ENCODE assay signal across 8 mouse cellular contexts in the genomic region with DNA sequence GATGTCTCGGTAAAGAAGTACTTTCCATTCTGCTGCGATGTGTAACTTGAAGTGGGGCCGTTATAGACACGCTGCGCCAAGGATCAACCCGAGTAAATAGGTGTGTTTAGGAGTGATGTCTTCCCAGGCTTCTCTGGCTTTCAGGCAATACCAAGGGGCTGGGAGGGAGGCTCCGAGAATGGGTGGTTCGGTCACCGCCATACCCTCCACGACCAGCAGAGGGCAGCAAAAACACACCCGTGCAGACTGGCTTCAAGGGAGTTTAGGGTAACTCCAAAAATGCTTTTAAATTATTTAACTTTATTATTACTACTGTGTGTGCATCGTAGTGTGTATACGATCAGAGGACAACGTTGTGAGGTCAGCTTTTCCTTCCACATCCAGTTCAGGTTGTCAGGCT. TPM values are rescaled to one million over a fixed set of nuclear protein-coding genes. Genes with fewer than 3 reads are reported as not detected.
DNase-seq lines count a peak whose midpoint lies in the region; ATAC-seq lines count a peak whose summit lies in the region.

No protein-coding gene starts in this region.

- peak; percentile 86 for DNase-seq in liver
- DNase-seq in cerebellum, adult 9-11 months, result peak; percentile 68
- DNase-seq in frontal cortex, postnatal 36 days (ENCODE audit: low spot score in 2 of 2), result peak; percentile 91 to 92
- peak; percentile 87 for DNase-seq in kidney, adult 9 months
- peak; percentile 77 to 81 for DNase-seq in natural killer cell, adult 2 months (ENCODE audit: low spot score in 2 of 2)
- peak; percentile 88 to 97 for DNase-seq in spleen, postnatal 4 days (ENCODE audit: low spot score in 2 of 2)

- no peak overlapping the region for H3K27ac ChIP-seq in liver, embryonic 12.5 days
- no peak overlapping the region for H3K27ac ChIP-seq in limb, embryonic 13.5 days

- no peaks in the 10 kb centered on the region for H3K27me3 ChIP-seq in liver, embryonic 12.5 days (replicated peaks)
- H3K27me3 ChIP-seq in limb, embryonic 13.5 days, result no peaks in the 10 kb centered on the region

- peaks cover 34% of the 10 kb centered on the region for H3K4me1 ChIP-seq in liver, embryonic 12.5 days
- H3K4me1 ChIP-seq in limb, embryonic 13.5 days, result peaks cover 30% of the 10 kb centered on the region

- no peak overlapping the region for H3K9ac ChIP-seq in liver, embryonic 12.5 days
- no peak overlapping the region for H3K9ac ChIP-seq in limb, embryonic 13.5 days

- H3K36me3 ChIP-seq in liver, embryonic 12.5 days, result peaks cover 4% of the 10 kb centered on the region; the same call in 1 of the 2 replicates
- no peaks in the 10 kb centered on the region; the same call in 1 of the 2 replicates for H3K36me3 ChIP-seq in limb, embryonic 13.5 days

- no peak for ATAC-seq in liver, embryonic 12.5 days
- ATAC-seq in limb, embryonic 13.5 days (ENCODE audit: low FRiP score, low read depth), result peak; percentile 10; the same call in 1 of the 2 replicates

- no peak overlapping the region for H3K4me2 ChIP-seq in liver, embryonic 12.5 days
- H3K4me2 ChIP-seq in limb, embryonic 13.5 days (replicated peaks), result no peak overlapping the region; the same call in 1 of the 2 replicates

- H3K4me3 ChIP-seq in liver, embryonic 12.5 days, result no peak overlapping the region
- H3K4me3 ChIP-seq in limb, embryonic 13.5 days, result no peak overlapping the region

- WGBS in liver, embryonic 12.5 days (ENCODE audit: insufficient replicate concordance), result 8% methylated on average over 14 of the region's 14 CpGs
- 10% methylated on average over 14 of the region's 14 CpGs for WGBS in limb, embryonic 13.5 days

- H3K9me3 ChIP-seq in liver, embryonic 12.5 days (replicated peaks), result no peaks in the 10 kb centered on the region
- no peaks in the 10 kb centered on the region for H3K9me3 ChIP-seq in limb, embryonic 13.5 days

RNA-seq across cellular contexts. Expression of a gene that starts 24.7 kb away (rescaled TPM):
- polyA plus RNA-seq in liver, embryonic 12.5 days (2016; fragmentation: Nextera tagmentation; extraction: Ambion mirVana), result 103 and 107 TPM in 2 replicates
- polyA plus RNA-seq in limb, embryonic 13.5 days (2015; fragmentation: Nextera tagmentation; extraction: Ambion mirVana), result 143 and 150 TPM in 2 replicates
